Mouse (Mus musculus) hindbrain, postnatal 0 days (tissue): ENCODE data around the gene Mphosph8. TPM values are rescaled to one million over a fixed set of nuclear protein-coding genes. Genes with fewer than 3 reads are reported as not detected.

Experiments
- ATAC-seq: fragments of 200-750 bp; cut with Nextera tagmentation; 2 replicates; pipeline ENCODE4 v1.8.0; 2017; ENCODE audit warnings: mild to moderate bottlenecking, moderate TSS enrichment, moderate library complexity
- DNase-seq: peaks from one replicate; pipeline ENCODE4 v3.0.0-alpha.2; 2015; ENCODE audit warnings: low spot score
- H3K27ac ChIP-seq: fragments of 300-500 bp; sonication (generic); 2 replicates; pipeline ENCODE4 v1.5.1; 2014; ENCODE audit warnings: mild to moderate bottlenecking
- H3K27me3 ChIP-seq: fragments of 300-500 bp; sonication (generic); 2 replicates; pipeline ENCODE4 v1.6.1; 2014; ENCODE audit warnings: low read length, mixed read lengths; ENCODE audit not compliant: insufficient read depth
- H3K36me3 ChIP-seq: fragments of 300-500 bp; sonication (generic); 2 replicates; pipeline ENCODE4 v1.6.1; 2014; ENCODE audit warnings: low read length, mixed read lengths; ENCODE audit not compliant: insufficient read depth
- H3K4me1 ChIP-seq: fragments of 300-500 bp; sonication (generic); 2 replicates; pipeline ENCODE4 v1.6.1; 2014; ENCODE audit warnings: antibody characterized with exemption, low read length, mixed read lengths; ENCODE audit not compliant: insufficient read depth
- H3K4me2 ChIP-seq: fragments of 300-500 bp; sonication (generic); 2 replicates; pipeline ENCODE4 v1.6.1; 2014; ENCODE audit warnings: low read depth, mild to moderate bottlenecking, low read length, moderate library complexity, mixed read lengths
- H3K4me3 ChIP-seq: fragments of 300-500 bp; sonication (generic); 2 replicates; pipeline ENCODE4 v1.5.1; 2014; ENCODE audit warnings: low read length
- H3K9ac ChIP-seq: fragments of 300-500 bp; sonication (generic); replicated peaks from 2 replicates; pipeline ENCODE4 v1.6.1; 2014; ENCODE audit warnings: mild to moderate bottlenecking, low read length, moderate library complexity, mixed read lengths
- H3K9me3 ChIP-seq: fragments of 300-500 bp; sonication (generic); 2 replicates; pipeline ENCODE4 v1.6.1; 2016; ENCODE audit warnings: low read length, mixed read lengths
- CTCF ChIP-seq: IDR thresholded peaks from 2 replicates; pipeline ENCODE4 v1.5.1; 2016; ENCODE audit warnings: antibody characterized with exemption, control low read depth, low read depth
- WGBS: fragments of 180-500 bp; shearing (Covaris S2); extraction: QIAGEN DNeasy Blood & Tissue Kit; methylation state at CpG from one replicate; pipeline ENCODE4 v1.1.7; 2014; 5-methylcytosine and 5-hydroxymethylcytosine counted together
- polyA plus RNA-seq: library from polyadenylated mRNA; unstranded; fragments of >200 nt; fragmentation: Nextera tagmentation; extraction: Ambion mirVana; gene quantifications from 2 replicates; pipeline ENCODE4 v1.2.1, GENCODE M21; 2015
- total RNA-seq: library from RNA; depleted of rRNA; stranded (reverse); fragments of >200 nt; gene quantifications from 2 replicates; pipeline ENCODE4 v1.2.3, GENCODE M21; 2014

Mphosph8 gene
- total and polyA plus RNA-seq, 2 experiments from 2014 or later: 13.7 to 36.4 TPM

DNA sequence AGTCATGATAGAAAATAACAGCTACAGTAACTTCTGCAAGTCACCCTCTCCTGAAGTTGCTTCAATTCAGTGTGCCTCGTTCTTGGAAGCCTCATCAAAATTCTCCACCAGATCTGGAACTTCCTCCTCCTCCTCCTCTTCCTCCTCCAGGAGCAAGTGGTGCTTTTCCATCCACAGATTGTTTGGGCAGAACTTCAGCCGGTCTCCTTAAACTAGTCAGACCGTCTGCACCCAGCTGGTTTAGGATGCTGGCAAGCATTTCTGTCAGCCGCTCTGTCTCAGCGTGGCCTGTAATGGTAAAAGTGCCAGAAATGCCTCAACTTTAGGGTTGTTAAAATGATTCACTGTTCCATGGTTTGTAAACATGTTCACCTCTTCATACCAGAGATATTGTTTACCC, 2.4 kb upstream of the Mphosph8 start:
- 69% methylated on average over 5 of the region's 5 CpGs for WGBS
- no peaks in the 10 kb centered on the region for H3K9me3 ChIP-seq
- no peaks in the 10 kb centered on the region for H3K36me3 ChIP-seq
- H3K27me3 ChIP-seq: no peaks in the 10 kb centered on the region
- no peak for TF ChIP-seq CTCF
- H3K27ac ChIP-seq: no peak overlapping the region
- H3K9ac ChIP-seq: no peak overlapping the region
- H3K4me1 ChIP-seq: peaks cover 11% of the 10 kb centered on the region; the same call in 1 of the 2 replicates
- ATAC-seq (no peak), DNase-seq (no peak)
- no peak overlapping the region for H3K4me3 ChIP-seq
- H3K4me2 ChIP-seq: no peak overlapping the region

DNA sequence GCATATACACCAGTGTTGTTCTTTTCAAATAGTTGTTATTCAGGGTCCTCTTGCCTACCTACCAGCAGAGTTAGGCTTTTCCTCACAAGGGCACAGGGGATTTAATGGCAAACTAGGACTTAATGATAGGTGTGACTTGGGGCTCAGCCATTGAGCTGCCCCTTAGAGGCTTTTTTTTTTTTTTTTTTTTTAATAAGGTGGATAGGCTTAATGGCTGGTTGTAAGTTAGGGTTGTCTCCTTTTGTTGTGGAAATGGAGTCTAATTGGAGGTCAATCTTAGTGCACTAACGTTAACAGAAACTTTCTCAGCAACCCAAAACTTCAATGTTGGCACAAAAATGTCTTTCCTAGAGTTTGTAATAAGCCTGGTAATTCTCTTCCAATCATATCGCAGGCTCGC, 1.1 kb upstream of the Mphosph8 start:
- WGBS: 83% methylated on average over 3 of the region's 3 CpGs

DNA sequence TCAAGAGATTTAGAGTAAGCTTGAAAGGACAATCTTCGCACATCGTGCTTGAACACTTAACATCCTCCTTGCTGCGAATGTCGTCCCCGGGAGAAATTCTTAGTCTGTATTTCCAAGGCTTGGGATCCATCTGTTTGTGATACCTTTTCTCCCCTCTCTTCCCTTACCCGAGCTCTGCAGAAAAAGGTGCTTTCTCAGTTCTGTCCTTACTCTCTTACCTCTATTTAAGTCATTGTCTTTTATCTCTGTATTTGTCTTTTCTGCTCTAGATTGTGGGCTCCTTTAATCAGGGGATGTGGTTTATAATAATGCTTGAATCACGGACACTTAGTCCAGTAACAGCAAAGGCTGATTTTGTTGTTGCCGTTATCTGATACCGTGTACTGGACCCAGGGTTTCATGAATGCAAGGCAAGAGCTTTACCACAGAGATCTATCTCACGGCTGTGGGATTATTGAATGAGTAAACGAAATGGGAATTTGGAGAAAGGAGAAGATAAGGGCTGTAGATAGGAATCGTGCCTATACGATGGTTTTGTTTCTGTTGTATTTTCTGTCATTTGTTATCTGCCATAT, 1.1 kb downstream of the Mphosph8 start:
- WGBS: 6% methylated on average over 13 of the region's 13 CpGs
- no peak for ATAC-seq
- H3K27me3 ChIP-seq: no peaks in the 10 kb centered on the region
- peak overlapping the region; percentile 87 for H3K4me2 ChIP-seq
- peaks cover 9% of the 10 kb centered on the region; the same call in 1 of the 2 replicates for H3K36me3 ChIP-seq
- H3K4me1 ChIP-seq: peaks cover 11% of the 10 kb centered on the region; the same call in 1 of the 2 replicates
- peak overlapping the region; percentile 77 for H3K9ac ChIP-seq
- peak; percentile 4 for DNase-seq
- H3K4me3 ChIP-seq: peak overlapping the region; percentile 96
- peak overlapping the region; percentile 90; the same call in 1 of the 2 replicates for H3K27ac ChIP-seq
- no peak for TF ChIP-seq CTCF
- H3K9me3 ChIP-seq: no peaks in the 10 kb centered on the region

More for the DNA sequence above, 1.1 kb upstream of the Mphosph8 start:
- peak overlapping the region; percentile 70 for H3K4me2 ChIP-seq
- H3K36me3 ChIP-seq: no peaks in the 10 kb centered on the region
- no peak overlapping the region; the same call in 1 of the 2 replicates for H3K27ac ChIP-seq
- no peaks in the 10 kb centered on the region for H3K9me3 ChIP-seq
- no peaks in the 10 kb centered on the region for H3K27me3 ChIP-seq
- ATAC-seq (no peak), DNase-seq (no peak)
- no peak overlapping the region for H3K4me3 ChIP-seq
- TF ChIP-seq CTCF: no peak
- H3K4me1 ChIP-seq: peaks cover 11% of the 10 kb centered on the region; the same call in 1 of the 2 replicates
- no peak overlapping the region for H3K9ac ChIP-seq

DNA sequence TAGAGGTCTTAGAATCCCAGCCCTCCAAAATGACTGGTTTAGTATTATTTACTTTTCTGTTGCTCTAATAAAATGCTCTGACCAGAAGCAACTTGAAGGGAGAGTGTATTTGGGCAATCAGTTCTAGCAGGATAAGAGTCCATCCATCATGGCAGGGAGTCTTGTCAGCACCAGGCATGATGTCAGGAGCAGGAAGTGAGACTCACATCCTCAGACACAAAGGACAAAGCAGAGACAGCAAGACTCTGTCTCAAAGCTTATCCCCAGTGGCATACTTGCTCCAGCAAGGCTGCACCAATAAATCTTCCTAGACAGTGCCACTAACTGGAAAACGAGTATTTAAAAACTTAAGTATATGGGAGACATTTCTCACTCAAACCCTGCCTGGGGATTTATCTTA, 17.4 kb downstream of the Mphosph8 start:
- no peak for TF ChIP-seq CTCF
- 56% methylated on average over 1 of the region's 1 CpGs for WGBS
- H3K4me1 ChIP-seq: no peaks in the 10 kb centered on the region
- H3K9me3 ChIP-seq: no peaks in the 10 kb centered on the region
- DNase-seq (no peak), ATAC-seq (no peak)
- H3K4me3 ChIP-seq: no peak overlapping the region
- no peaks in the 10 kb centered on the region for H3K27me3 ChIP-seq
- no peak overlapping the region for H3K4me2 ChIP-seq
- H3K36me3 ChIP-seq: peaks cover 35% of the 10 kb centered on the region
- H3K27ac ChIP-seq: no peak overlapping the region
- no peak overlapping the region for H3K9ac ChIP-seq

DNA sequence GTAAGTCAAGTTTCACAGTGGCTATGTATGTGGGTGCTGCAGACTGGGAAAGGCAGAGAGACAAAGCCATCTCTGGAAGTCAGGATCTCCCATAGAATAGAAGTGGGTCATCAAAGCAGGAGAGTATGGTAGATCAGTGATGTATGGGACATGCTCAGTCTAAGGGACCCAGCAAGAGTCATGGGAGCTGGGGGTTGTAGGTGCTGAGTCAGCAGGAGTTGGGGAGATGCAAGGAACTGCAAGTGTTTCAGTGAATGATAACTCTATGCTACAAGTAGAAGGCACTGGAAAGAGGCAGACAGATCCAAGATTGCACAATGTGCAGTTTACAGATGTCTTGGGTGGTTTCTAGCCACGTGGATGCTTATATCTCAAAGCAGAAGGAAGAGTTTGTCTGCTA, 21.1 kb downstream of the Mphosph8 start:
- Histone ChIP-seq H3K36me3 (peaks cover 65% of the 10 kb centered on the region), H3K27ac (no peak overlapping the region), H3K27me3 (no peaks in the 10 kb centered on the region), H3K4me2 (no peak overlapping the region), H3K4me3 (no peak overlapping the region), H3K9me3 (no peaks in the 10 kb centered on the region), H3K9ac (no peak overlapping the region), H3K4me1 (no peaks in the 10 kb centered on the region)
- TF ChIP-seq CTCF: no peak
- ATAC-seq (no peak), DNase-seq (no peak)
- WGBS: 91% methylated on average over 1 of the region's 1 CpGs

DNA sequence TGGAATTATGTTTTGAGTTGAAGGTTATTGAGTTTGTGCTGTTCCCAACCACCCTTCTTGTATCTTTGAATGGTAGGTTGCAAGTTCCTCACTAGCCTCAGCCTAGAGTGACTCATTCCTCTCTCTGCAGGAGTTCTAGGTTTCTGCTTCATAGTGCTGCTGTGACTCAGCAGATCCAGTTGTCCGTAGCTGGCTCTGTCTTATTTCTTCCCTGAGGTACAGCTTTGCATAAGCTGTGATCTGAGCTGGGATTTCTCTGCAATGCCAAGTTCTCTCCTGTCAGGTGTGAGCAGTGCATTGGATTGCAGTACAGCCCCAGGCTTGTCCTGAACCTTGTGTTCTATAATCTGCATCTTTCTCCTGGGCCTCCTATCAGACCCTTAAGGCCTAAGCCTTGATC, 21.7 kb downstream of the Mphosph8 start:
- DNase-seq (no peak), ATAC-seq (no peak)
- Histone ChIP-seq H3K9me3 (no peaks in the 10 kb centered on the region), H3K36me3 (peaks cover 62% of the 10 kb centered on the region), H3K27me3 (no peaks in the 10 kb centered on the region), H3K27ac (no peak overlapping the region), H3K4me3 (no peak overlapping the region), H3K4me2 (no peak overlapping the region), H3K9ac (no peak overlapping the region), H3K4me1 (no peaks in the 10 kb centered on the region)
- 69% methylated on average over 1 of the region's 1 CpGs for WGBS
- no peak for TF ChIP-seq CTCF

DNA sequence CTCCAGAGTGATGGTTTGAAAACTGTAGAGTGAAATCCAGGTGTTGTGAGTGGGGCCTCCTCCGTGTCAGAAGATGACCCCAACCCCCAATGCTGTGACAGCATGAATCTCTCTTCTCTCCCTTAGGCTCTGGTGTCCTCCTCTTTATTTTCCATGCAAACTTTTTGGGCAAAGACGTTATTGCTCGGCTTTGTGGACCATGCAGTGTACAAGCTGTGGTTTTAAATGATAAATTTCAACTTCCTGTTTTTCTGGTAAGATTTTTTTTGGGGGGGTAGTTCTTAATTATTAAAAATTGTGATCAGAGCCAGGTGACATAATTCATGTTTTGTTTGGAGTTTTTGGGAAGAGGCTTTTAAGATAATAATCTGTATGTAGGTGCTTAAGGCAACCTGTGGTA, 27.4 kb downstream of the Mphosph8 start:
- ATAC-seq (no peak), DNase-seq (no peak)
- no peak overlapping the region for H3K4me2 ChIP-seq
- TF ChIP-seq CTCF: no peak
- peaks cover 78% of the 10 kb centered on the region for H3K36me3 ChIP-seq
- H3K4me3 ChIP-seq: no peak overlapping the region
- H3K27ac ChIP-seq: no peak overlapping the region
- no peaks in the 10 kb centered on the region for H3K9me3 ChIP-seq
- no peaks in the 10 kb centered on the region for H3K27me3 ChIP-seq
- WGBS: 85% methylated on average over 3 of the region's 3 CpGs
- H3K4me1 ChIP-seq: no peaks in the 10 kb centered on the region
- H3K9ac ChIP-seq: no peak overlapping the region
